Mouse (Mus musculus) lung, adult 10 weeks (tissue): ENCODE data around the gene Fbxo3. TPM values are rescaled to one million over a fixed set of nuclear protein-coding genes. Genes with fewer than 3 reads are reported as not detected.

Experiments
- polyA plus RNA-seq: library from polyadenylated mRNA; stranded (reverse); fragments of 350-450 nt; fragmentation: Illumina TruSeq; extraction: RNeasy Lipid Tissue Mini Kit (QIAGEN cat#74804); gene quantifications from one replicate; pipeline ENCODE4 v1.2.3, GENCODE M21; 2014; ENCODE audit warnings: low read depth, low replicate concordance; ENCODE audit not compliant: insufficient read depth

Fbxo3 gene
- 19.9 TPM for polyA plus RNA-seq

DNA sequence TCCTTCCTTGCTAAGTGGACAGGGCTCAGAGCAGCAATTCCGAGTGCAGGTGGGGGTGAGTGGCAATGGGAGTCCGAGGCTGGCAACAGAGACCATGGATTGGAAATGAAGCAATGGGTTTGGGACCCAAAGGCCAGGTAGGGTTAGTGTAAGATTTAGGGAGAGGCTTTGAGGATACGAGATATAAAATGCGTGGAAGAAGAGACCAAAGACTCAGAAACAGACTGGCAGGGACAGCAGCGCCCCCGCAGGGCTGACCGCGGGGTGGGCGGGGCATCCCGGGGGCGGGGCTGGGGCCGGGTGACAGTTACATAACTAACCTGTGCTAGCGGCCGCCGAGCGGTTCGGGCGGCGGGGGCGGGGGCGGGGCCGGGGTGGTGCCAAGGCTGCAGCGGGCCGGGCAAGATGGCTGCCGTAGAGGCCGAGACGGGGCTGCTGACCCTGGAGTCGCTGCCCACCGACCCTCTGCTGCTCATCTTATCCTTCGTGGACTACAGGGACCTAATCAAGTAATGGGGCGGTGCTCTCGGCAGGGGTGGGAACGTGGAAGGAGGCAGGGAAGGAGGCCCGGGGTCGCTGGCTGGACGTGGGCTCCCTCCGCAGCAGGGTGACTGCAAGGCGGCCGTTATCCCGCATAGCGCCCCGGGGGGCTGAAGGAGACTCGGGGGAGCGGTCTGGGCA is at the start of gene Fbxo3:
Fbxo3 (plus strand) TSS at position 264 of the 681 bp plus-strand sequence.

DNA sequence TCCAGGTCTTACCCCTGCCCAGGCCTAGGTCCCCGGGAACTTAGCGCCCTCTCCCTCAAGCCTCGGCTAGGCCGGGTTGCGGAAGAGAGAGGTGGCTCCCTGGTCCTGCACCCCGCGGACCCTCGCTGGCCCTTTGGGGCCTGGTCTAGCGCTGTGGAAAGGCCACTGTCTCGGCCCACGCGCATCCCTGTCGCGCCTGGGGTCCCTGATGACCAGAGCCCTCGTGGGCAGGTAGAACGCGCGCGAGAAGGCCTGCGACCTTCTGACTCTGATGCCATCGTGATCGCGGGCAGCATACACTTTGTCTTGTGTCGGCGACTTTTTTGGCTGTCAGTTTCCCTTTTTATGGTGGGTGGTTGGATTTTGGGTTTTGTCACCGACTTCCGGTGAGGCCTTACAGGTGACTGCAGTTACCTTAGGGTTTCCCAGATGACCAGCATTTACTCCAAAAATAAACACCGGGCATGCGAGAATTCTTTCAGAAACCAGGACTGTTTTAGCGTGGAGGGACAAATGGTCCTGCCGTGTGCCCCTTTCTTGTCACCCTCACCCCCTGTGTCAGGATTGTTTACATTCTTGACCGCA is 710 bp downstream of the Fbxo3 start, which contains the start of gene 4931422A03Rik:
4931422A03Rik (minus strand) TSS at position 223 of the 585 bp plus-strand sequence.

DNA sequence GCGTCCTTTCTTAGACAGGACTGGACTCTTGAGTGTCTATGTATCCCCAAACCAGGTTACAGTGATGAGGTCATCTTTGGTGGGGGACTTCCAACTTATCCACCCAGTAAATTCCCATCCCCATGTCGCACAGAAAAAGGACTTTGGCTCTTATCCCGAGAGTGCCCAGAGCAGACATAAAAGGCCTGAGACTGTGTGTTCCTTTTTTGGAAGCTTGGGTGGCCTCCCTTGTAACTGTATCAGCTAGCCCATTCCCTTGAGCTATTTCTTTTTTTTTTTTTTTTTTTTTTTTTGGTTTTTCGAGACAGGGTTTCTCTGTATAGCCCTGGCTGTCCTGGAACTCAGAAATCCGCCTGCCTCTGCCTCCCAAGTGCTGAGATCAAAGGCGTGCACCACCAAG is 38.0 kb downstream of the Fbxo3 start, which contains the start of gene Gm10912:
Gm10912 (plus strand) TSS at position 301 of the 400 bp plus-strand sequence.

DNA sequence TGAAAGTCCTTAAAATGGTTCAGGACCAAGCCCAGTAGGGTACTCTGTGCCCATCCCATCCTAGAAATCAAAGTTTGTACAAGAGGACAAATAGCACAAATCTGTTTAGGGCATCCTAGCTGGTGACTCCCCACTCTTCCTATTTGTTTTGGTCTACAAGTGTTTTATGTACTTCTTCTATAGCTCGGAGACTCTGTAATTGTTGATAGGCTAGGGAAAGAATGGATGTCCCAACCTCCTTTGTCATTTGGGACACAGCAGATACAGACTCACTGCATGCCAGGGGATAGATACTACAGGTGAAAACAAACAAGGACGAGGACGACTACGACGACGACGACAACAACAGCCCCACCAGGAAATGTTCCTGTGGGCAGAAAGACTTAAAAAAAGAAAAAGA is 40.9 kb downstream of the Fbxo3 start, which contains the start of gene Gm10799:
Gm10799 (minus strand) TSS at position 101 of the 400 bp plus-strand sequence.

DNA sequence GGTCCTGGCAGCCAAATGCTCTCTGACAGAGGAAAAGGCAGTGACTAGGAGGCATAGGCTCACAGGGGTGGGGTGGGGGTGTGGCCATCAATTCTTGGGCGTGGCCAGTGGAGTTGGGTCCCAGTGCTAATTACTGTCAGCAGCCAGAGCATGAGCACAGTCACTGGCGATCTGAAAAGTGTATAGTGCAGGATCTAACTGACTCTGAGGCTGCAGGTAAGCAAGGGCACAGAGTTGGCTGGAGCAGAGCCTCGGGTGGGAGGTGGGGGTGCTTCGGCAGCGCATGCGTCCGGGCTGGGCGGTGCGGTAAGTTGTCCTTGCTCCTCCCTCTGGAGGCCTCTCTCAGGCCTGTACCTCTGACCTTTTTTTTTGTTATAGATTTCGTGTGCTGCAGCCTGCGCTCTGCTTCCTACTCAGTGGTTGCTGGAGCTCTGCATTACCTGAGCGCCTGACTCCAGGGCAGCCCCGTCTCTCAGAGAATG is 42.2 kb downstream of the Fbxo3 start, which contains the start of gene Cd59b:
Cd59b (plus strand) TSS at position 146 of the 482 bp plus-strand sequence.

DNA sequence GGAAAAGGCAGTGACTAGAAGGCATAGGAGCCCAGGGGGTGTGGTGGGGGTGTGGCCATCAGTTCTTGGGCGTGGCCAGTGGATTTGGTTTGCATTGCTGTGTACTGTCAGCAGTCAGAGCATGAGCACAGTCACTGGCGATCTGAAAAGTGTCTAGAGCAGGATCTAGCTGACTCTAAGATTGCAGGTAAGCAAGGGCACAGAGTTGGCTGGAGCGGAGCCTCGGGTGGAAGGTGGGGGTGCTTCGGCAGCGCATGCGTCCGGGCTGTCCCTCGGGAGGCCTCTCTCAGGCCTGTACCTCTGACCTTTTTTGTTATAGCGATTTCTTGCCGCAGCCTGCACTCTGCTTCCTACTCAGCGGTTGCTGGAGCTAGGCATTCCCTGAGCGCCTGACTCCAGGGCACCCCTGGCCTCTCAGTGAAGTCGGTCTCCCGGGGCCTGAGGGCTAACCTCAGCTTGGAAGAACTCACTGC is 68.3 kb downstream of the Fbxo3 start, which contains the start of gene Cd59a:
Cd59a (plus strand) TSS at position 61 of the 473 bp plus-strand sequence.

Other genes with a start within 250 kb of the Fbxo3 start
- gene Caprin1, start 230.1 kb upstream of the Fbxo3 start, polyA plus RNA-seq = 49.7 TPM
- gene Lmo2, start 69.7 kb upstream of the Fbxo3 start, polyA plus RNA-seq = 49.0 TPM
- not detected for gene 4931422A03Rik, start 640 bp downstream of the Fbxo3 start, polyA plus RNA-seq
- gene Gm10912, start 38.1 kb downstream of the Fbxo3 start, polyA plus RNA-seq = not detected
- not detected for gene Gm10799, start 40.8 kb downstream of the Fbxo3 start, polyA plus RNA-seq
- gene Cd59b, start 42.1 kb downstream of the Fbxo3 start, polyA plus RNA-seq = 6.0 TPM
- gene Cd59a, start 68.1 kb downstream of the Fbxo3 start, polyA plus RNA-seq = 17.5 TPM
- not detected for gene A930018P22Rik, start 95.0 kb downstream of the Fbxo3 start, polyA plus RNA-seq